Comparison of ENCODE assay signal across 17 mouse cellular contexts in genomic region chr10:30775987-30776386, GRCm38 (mm10). TPM values are rescaled to one million over a fixed set of nuclear protein-coding genes. Genes with fewer than 3 reads are reported as not detected.
A peak's percentile ranks its signal among the peaks of the same experiment; 100 is the strongest.
DNase-seq lines count a peak whose midpoint lies in the region; ATAC-seq lines count a peak whose summit lies in the region.
"Had no signal": no experiment of that assay in that cellular context is flagged by ENCODE, and none has a peak within 500 bp of the region (broad histone marks: within the 10 kb centered on the region; RNA-seq: fewer than 3 reads in every experiment).

No protein-coding gene starts in this region.

- H3K9ac ChIP-seq in hindbrain, embryonic 12.5 days: no peak overlapping the region
- no peak overlapping the region for H3K9ac ChIP-seq in hindbrain, embryonic 16.5 days (ENCODE audit: low read depth, low read length)
- H3K9ac ChIP-seq in midbrain, embryonic 15.5 days: no peak overlapping the region
- H3K9ac ChIP-seq in forebrain, embryonic 16.5 days (replicated peaks; ENCODE audit: low read depth, low read length): no peak overlapping the region
- H3K9ac ChIP-seq in neural tube, embryonic 13.5 days: no peak overlapping the region
- H3K9ac ChIP-seq: limb, embryonic 15.5 days; liver, embryonic 15.5 days; midbrain, embryonic 12.5 days had no signal

- peak; percentile 61 for ATAC-seq in hindbrain, embryonic 12.5 days (ENCODE audit: low FRiP score)
- ATAC-seq in hindbrain, embryonic 16.5 days: no peak
- ATAC-seq in midbrain, embryonic 15.5 days (replicated peaks): peak; percentile 55; the same call in 1 of the 2 replicates
- peak; percentile 34; the same call in 1 of the 2 replicates for ATAC-seq in forebrain, embryonic 16.5 days
- peak; percentile 74 for ATAC-seq in neural tube, embryonic 13.5 days (ENCODE audit: low read depth)

- no peaks in the 10 kb centered on the region for H3K9me3 ChIP-seq in hindbrain, embryonic 12.5 days (replicated peaks)
- H3K9me3 ChIP-seq in hindbrain, embryonic 16.5 days (ENCODE audit: control insufficient read depth, low read length): no peaks in the 10 kb centered on the region
- no peaks in the 10 kb centered on the region for H3K9me3 ChIP-seq in midbrain, embryonic 15.5 days
- no peaks in the 10 kb centered on the region for H3K9me3 ChIP-seq in midbrain, embryonic 10.5 days (replicated peaks)
- no peaks in the 10 kb centered on the region for H3K9me3 ChIP-seq in forebrain, embryonic 16.5 days (ENCODE audit: control insufficient read depth, low read length)
- no peaks in the 10 kb centered on the region for H3K9me3 ChIP-seq in neural tube, embryonic 13.5 days
- H3K9me3 ChIP-seq: limb, embryonic 15.5 days; liver, embryonic 15.5 days; midbrain, embryonic 12.5 days had no signal

- H3K36me3 ChIP-seq in hindbrain, embryonic 12.5 days: no peaks in the 10 kb centered on the region
- H3K36me3 ChIP-seq in hindbrain, embryonic 16.5 days (ENCODE audit: control insufficient read depth, insufficient read depth, low read length): no peaks in the 10 kb centered on the region
- H3K36me3 ChIP-seq in midbrain, embryonic 15.5 days (replicated peaks): no peaks in the 10 kb centered on the region
- no peaks in the 10 kb centered on the region for H3K36me3 ChIP-seq in midbrain, embryonic 10.5 days
- no peaks in the 10 kb centered on the region for H3K36me3 ChIP-seq in forebrain, embryonic 16.5 days (ENCODE audit: control insufficient read depth, insufficient read depth)
- no peaks in the 10 kb centered on the region for H3K36me3 ChIP-seq in neural tube, embryonic 13.5 days
- H3K36me3 ChIP-seq: limb, embryonic 15.5 days; midbrain, embryonic 12.5 days had no signal

- no peak for DNase-seq in midbrain, embryonic 10.5 days (ENCODE audit: low spot score)
- DNase-seq in adrenal gland, postnatal 10 days: no peak
- DNase-seq: cerebellum, adult 8-10 months; heart, postnatal 10 days; kidney, adult 18-20 months; lung, postnatal 36 days; right cerebral cortex, postnatal 25 days; thymus, postnatal 36 days had no signal

- no peak overlapping the region for H3K4me2 ChIP-seq in hindbrain, embryonic 12.5 days (replicated peaks)
- H3K4me2 ChIP-seq in hindbrain, embryonic 16.5 days (ENCODE audit: low read length): no peak overlapping the region
- no peak overlapping the region for H3K4me2 ChIP-seq in midbrain, embryonic 15.5 days
- no peak overlapping the region for H3K4me2 ChIP-seq in forebrain, embryonic 16.5 days (ENCODE audit: low read length)
- H3K4me2 ChIP-seq in neural tube, embryonic 13.5 days: no peak overlapping the region
- H3K4me2 ChIP-seq: limb, embryonic 15.5 days; liver, embryonic 15.5 days; midbrain, embryonic 12.5 days had no signal

- no peaks in the 10 kb centered on the region for H3K27me3 ChIP-seq in hindbrain, embryonic 12.5 days
- H3K27me3 ChIP-seq in hindbrain, embryonic 16.5 days (replicated peaks; ENCODE audit: control insufficient read depth, insufficient read depth, low read length): no peaks in the 10 kb centered on the region
- H3K27me3 ChIP-seq in midbrain, embryonic 15.5 days (replicated peaks): no peaks in the 10 kb centered on the region
- no peaks in the 10 kb centered on the region for H3K27me3 ChIP-seq in midbrain, embryonic 10.5 days (ENCODE audit: low read depth, poor library complexity, severe bottlenecking)
- no peaks in the 10 kb centered on the region for H3K27me3 ChIP-seq in forebrain, embryonic 16.5 days (replicated peaks; ENCODE audit: control insufficient read depth, insufficient read depth, low read length)
- no peaks in the 10 kb centered on the region for H3K27me3 ChIP-seq in neural tube, embryonic 13.5 days
- H3K27me3 ChIP-seq: limb, embryonic 15.5 days; liver, embryonic 15.5 days; midbrain, embryonic 12.5 days had no signal

- peak overlapping the region; percentile 62 for H3K27ac ChIP-seq in hindbrain, embryonic 12.5 days
- H3K27ac ChIP-seq in hindbrain, embryonic 16.5 days (ENCODE audit: low read depth, low read length): no peak overlapping the region
- H3K27ac ChIP-seq in midbrain, embryonic 15.5 days: no peak overlapping the region
- no peak overlapping the region for H3K27ac ChIP-seq in midbrain, embryonic 10.5 days (replicated peaks)
- H3K27ac ChIP-seq in forebrain, embryonic 16.5 days (ENCODE audit: low read length): no peak overlapping the region
- peak overlapping the region; percentile 76; the same call in 1 of the 2 replicates for H3K27ac ChIP-seq in neural tube, embryonic 13.5 days (replicated peaks)
- H3K27ac ChIP-seq: kidney, postnatal 0 days; limb, embryonic 15.5 days; liver, embryonic 15.5 days; midbrain, embryonic 12.5 days had no signal

- WGBS in hindbrain, embryonic 12.5 days: 80% methylated on average over 2 of the region's 2 CpGs
- 79% methylated on average over 2 of the region's 2 CpGs for WGBS in hindbrain, embryonic 16.5 days
- 81% methylated on average over 2 of the region's 2 CpGs for WGBS in midbrain, embryonic 15.5 days
- WGBS in midbrain, embryonic 10.5 days: 93% methylated on average over 2 of the region's 2 CpGs
- 71% methylated on average over 2 of the region's 2 CpGs for WGBS in forebrain, embryonic 16.5 days
- WGBS in neural tube, embryonic 13.5 days: 79% methylated on average over 2 of the region's 2 CpGs

- H3K4me3 ChIP-seq in hindbrain, embryonic 12.5 days: no peak overlapping the region
- no peak overlapping the region for H3K4me3 ChIP-seq in hindbrain, embryonic 16.5 days (ENCODE audit: low read length)
- no peak overlapping the region for H3K4me3 ChIP-seq in midbrain, embryonic 15.5 days
- no peak overlapping the region for H3K4me3 ChIP-seq in midbrain, embryonic 10.5 days
- H3K4me3 ChIP-seq in forebrain, embryonic 16.5 days (replicated peaks; ENCODE audit: low read length): no peak overlapping the region
- H3K4me3 ChIP-seq in neural tube, embryonic 13.5 days: no peak overlapping the region
- H3K4me3 ChIP-seq: limb, embryonic 15.5 days; liver, embryonic 15.5 days; midbrain, embryonic 12.5 days had no signal

- H3K4me1 ChIP-seq in hindbrain, embryonic 12.5 days: 0 out of 2 replicates have a peak, but pooled peaks cover 2% of the 10 kb centered on the region
- no peaks in the 10 kb centered on the region; the same call in 1 of the 2 replicates for H3K4me1 ChIP-seq in hindbrain, embryonic 16.5 days (ENCODE audit: control insufficient read depth, insufficient read depth, low read depth, low read length)
- H3K4me1 ChIP-seq in midbrain, embryonic 15.5 days: no peaks in the 10 kb centered on the region; the same call in 1 of the 2 replicates
- H3K4me1 ChIP-seq in midbrain, embryonic 10.5 days: no peaks in the 10 kb centered on the region
- peaks cover 3% of the 10 kb centered on the region; the same call in 1 of the 2 replicates for H3K4me1 ChIP-seq in forebrain, embryonic 16.5 days (replicated peaks; ENCODE audit: control insufficient read depth, insufficient read depth, low read length)
- peaks cover 20% of the 10 kb centered on the region for H3K4me1 ChIP-seq in neural tube, embryonic 13.5 days (replicated peaks)
- H3K4me1 ChIP-seq: liver, embryonic 15.5 days; midbrain, embryonic 12.5 days had no signal

RNA-seq across cellular contexts. Expression of gene Ncoa7, which starts 27.1 kb away (rescaled TPM):
- 8.6 and 11.3 TPM in 2 replicates for polyA plus RNA-seq in hindbrain, embryonic 12.5 days (2016; fragmentation: Nextera tagmentation; extraction: Ambion mirVana)
- polyA plus RNA-seq in hindbrain, embryonic 16.5 days (2015; fragmentation: Nextera tagmentation; extraction: Ambion mirVana): 25.6 and 26.1 TPM in 2 replicates
- 18.0 and 19.8 TPM in 2 replicates for polyA plus RNA-seq in midbrain, embryonic 15.5 days (2015; fragmentation: Nextera tagmentation; extraction: Ambion mirVana)
- 6.2 and 6.6 TPM in 2 replicates for polyA plus RNA-seq in midbrain, embryonic 10.5 days (2016; fragmentation: Nextera tagmentation; extraction: Ambion mirVana)
- 14.8 and 18.7 TPM in 2 replicates for polyA plus RNA-seq in forebrain, embryonic 16.5 days (2015; fragmentation: Nextera tagmentation; extraction: Ambion mirVana)
- 16.1 and 18.4 TPM in 2 replicates for polyA plus RNA-seq in neural tube, embryonic 13.5 days (2015; fragmentation: Nextera tagmentation; extraction: Ambion mirVana)
- total RNA-seq in adrenal gland, postnatal 10 days (2021): 10 to 100 TPM; 33.4 to 42.0 TPM

Comparison
In these comparisons a context has a peak if more than half of its experiments do, and no peak if none do; other contexts are left out.
1. H3K27ac ChIP-seq: peak in hindbrain, embryonic 12.5 days (single experiment) and neural tube, embryonic 13.5 days (single experiment); none in hindbrain, embryonic 16.5 days (single experiment), midbrain, embryonic 15.5 days (single experiment), midbrain, embryonic 10.5 days (single experiment) and forebrain, embryonic 16.5 days (single experiment).